Mouse (Mus musculus) neural tube, embryonic 13.5 days (tissue): Measurements from ENCODE around the gene Krtap3-1. TPM values are rescaled to one million over a fixed set of nuclear protein-coding genes. Genes with fewer than 3 reads are reported as not detected.

ENCODE experiments used
- polyA plus RNA-seq: library from polyadenylated mRNA; unstranded; fragments of >200 nt; fragmentation: Nextera tagmentation; extraction: Ambion mirVana; gene quantifications from 2 replicates; pipeline ENCODE4 v1.2.1, GENCODE M21; 2015

The Krtap3-1 gene
- polyA plus RNA-seq, 1 experiment from 2014 or later, result not detected

Other genes with a start within 250 kb of the Krtap3-1 start
- gene Krt25, start 243.7 kb downstream of the Krtap3-1 start, polyA plus RNA-seq, result 0.19 and 0.22 TPM in 2 replicates
- 0.11 and 0.25 TPM in 2 replicates for gene Krt26, start 228.7 kb downstream of the Krtap3-1 start, polyA plus RNA-seq
- gene Krt27, start 215.5 kb downstream of the Krtap3-1 start, polyA plus RNA-seq, result 0.25 and 0.32 TPM in 2 replicates
- 0.89 TPM in 1 of 2 replicates, not detected in the other for gene Krt28, start 191.7 kb downstream of the Krtap3-1 start, polyA plus RNA-seq
- gene Krt10, start 177.3 kb downstream of the Krtap3-1 start, polyA plus RNA-seq, result 33.6 and 35.6 TPM in 2 replicates
- 0.13 TPM in 1 of 2 replicates, not detected in the other for gene Krt12, start 144.4 kb downstream of the Krtap3-1 start, polyA plus RNA-seq
- 0.42 TPM in 1 of 2 replicates, not detected in the other for gene Krt20, start 128.5 kb downstream of the Krtap3-1 start, polyA plus RNA-seq
- gene Krt23, start 73.5 kb downstream of the Krtap3-1 start, polyA plus RNA-seq, result 0.19 TPM in 1 of 2 replicates, not detected in the other
- not detected in 2 replicates for gene Krt39, start 45.3 kb downstream of the Krtap3-1 start, polyA plus RNA-seq
- not detected in 2 replicates for gene Krt40, start 23.5 kb downstream of the Krtap3-1 start, polyA plus RNA-seq
- gene Krtap3-3, start 15.8 kb downstream of the Krtap3-1 start, polyA plus RNA-seq, result not detected in 2 replicates
- not detected in 2 replicates for gene Krtap3-2, start 9.8 kb downstream of the Krtap3-1 start, polyA plus RNA-seq
- gene Gm11939, start 7.2 kb downstream of the Krtap3-1 start, polyA plus RNA-seq, result not detected in 2 replicates
- gene Krtap1-5, start 14.4 kb upstream of the Krtap3-1 start, polyA plus RNA-seq, result not detected in 2 replicates
- gene Krtap1-4, start 17.0 kb upstream of the Krtap3-1 start, polyA plus RNA-seq, result not detected in 2 replicates
- not detected in 2 replicates for gene Krtap1-3, start 24.7 kb upstream of the Krtap3-1 start, polyA plus RNA-seq
- gene Krtap9-3, start 31.5 kb upstream of the Krtap3-1 start, polyA plus RNA-seq, result not detected in 2 replicates
- gene Gm11938, start 36.7 kb upstream of the Krtap3-1 start, polyA plus RNA-seq, result not detected in 2 replicates
- not detected in 2 replicates for gene Gm11937, start 43.6 kb upstream of the Krtap3-1 start, polyA plus RNA-seq
- gene Krtap2-4, start 48.2 kb upstream of the Krtap3-1 start, polyA plus RNA-seq, result not detected in 2 replicates
- gene Gm11562, start 53.8 kb upstream of the Krtap3-1 start, polyA plus RNA-seq, result not detected in 2 replicates
- gene Krtap4-1, start 61.6 kb upstream of the Krtap3-1 start, polyA plus RNA-seq, result not detected in 2 replicates
- gene Krtap4-2, start 68.5 kb upstream of the Krtap3-1 start, polyA plus RNA-seq, result not detected in 2 replicates
- gene Krtap4-7, start 77.5 kb upstream of the Krtap3-1 start, polyA plus RNA-seq, result not detected in 2 replicates
- gene Gm11555, start 83.6 kb upstream of the Krtap3-1 start, polyA plus RNA-seq, result not detected in 2 replicates
- not detected in 2 replicates for gene Gm11563, start 92.3 kb upstream of the Krtap3-1 start, polyA plus RNA-seq
- gene Krtap4-6, start 99.3 kb upstream of the Krtap3-1 start, polyA plus RNA-seq, result not detected in 2 replicates
- gene Gm14190, start 124.1 kb upstream of the Krtap3-1 start, polyA plus RNA-seq, result not detected in 2 replicates
- gene Gm14180, start 167.7 kb upstream of the Krtap3-1 start, polyA plus RNA-seq, result not detected in 2 replicates
- not detected in 2 replicates for gene Gm11595, start 206.3 kb upstream of the Krtap3-1 start, polyA plus RNA-seq
- gene Krtap4-8, start 214.1 kb upstream of the Krtap3-1 start, polyA plus RNA-seq, result not detected in 2 replicates
- gene Krtap4-9, start 218.6 kb upstream of the Krtap3-1 start, polyA plus RNA-seq, result not detected in 2 replicates
- not detected in 2 replicates for gene Gm11596, start 226.8 kb upstream of the Krtap3-1 start, polyA plus RNA-seq
- gene Gm11569, start 232.3 kb upstream of the Krtap3-1 start, polyA plus RNA-seq, result not detected in 2 replicates
- gene Gm11554, start 237.8 kb upstream of the Krtap3-1 start, polyA plus RNA-seq, result not detected in 2 replicates
- gene Krtap4-13, start 243.3 kb upstream of the Krtap3-1 start, polyA plus RNA-seq, result not detected in 2 replicates
- gene Gm11564, start 249.0 kb upstream of the Krtap3-1 start, polyA plus RNA-seq, result not detected in 2 replicates